Mouse (Mus musculus): Measurements from ENCODE around the gene Tuba3a.

The Tuba3a gene

DNA sequence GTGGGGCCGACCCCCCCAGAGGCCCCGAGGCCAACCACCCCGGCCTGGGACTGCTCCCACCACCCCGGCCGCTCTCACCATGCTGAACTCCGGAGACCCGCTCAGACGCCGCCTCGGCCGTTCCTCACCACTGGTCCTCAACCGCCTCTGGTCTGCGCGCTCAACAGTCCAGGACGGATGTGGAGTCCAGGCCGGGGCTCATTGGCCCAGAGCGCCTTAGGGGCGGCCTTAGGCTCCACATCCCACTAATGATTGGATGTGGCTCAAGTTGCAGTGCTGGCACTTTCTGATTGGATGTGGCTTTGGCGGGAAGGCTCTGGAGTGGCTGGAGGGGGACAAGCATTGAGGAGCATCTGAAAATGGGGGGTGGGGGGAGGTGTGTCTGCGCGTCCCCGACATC is at the start of gene Tuba3a:
Gene Tuba3a, minus strand, starts transcription at position 153 of the 400 bp plus-strand sequence.
- in situ Hi-C loops (cut with MseI, MboI) = no loop called here

- in situ Hi-C loops (cut with MseI, MboI) = loop anchor here in 1 of 2 experiments (5.0 kb wide), 1 partner anchor 33 kb away; no protein-coding TSS in a partner anchor
Measured at GRCm38 (mm10) chr6:125334356-125334755, 48.5 kb upstream of the Tuba3a start.

GRCm38 (mm10) chr6:125333112-125333899 is 47.5 kb upstream of the Tuba3a start:
- in situ Hi-C loops (cut with MseI, MboI) = loop anchor here in 1 of 2 experiments (5.0 kb wide), 1 partner anchor 34 kb away; no protein-coding TSS in a partner anchor

GRCm38 (mm10) chr6:125330626-125331326 is 44.9 kb upstream of the Tuba3a start:
- in situ Hi-C loops (cut with MseI, MboI) = loop anchor here in 1 of 2 experiments (5.0 kb wide), 1 partner anchor 37 kb away; no protein-coding TSS in a partner anchor

- in situ Hi-C loops (cut with MseI, MboI) = no loop called here
Measured at GRCm38 (mm10) chr6:125328243-125328642, 42.4 kb upstream of the Tuba3a start.

DNA sequence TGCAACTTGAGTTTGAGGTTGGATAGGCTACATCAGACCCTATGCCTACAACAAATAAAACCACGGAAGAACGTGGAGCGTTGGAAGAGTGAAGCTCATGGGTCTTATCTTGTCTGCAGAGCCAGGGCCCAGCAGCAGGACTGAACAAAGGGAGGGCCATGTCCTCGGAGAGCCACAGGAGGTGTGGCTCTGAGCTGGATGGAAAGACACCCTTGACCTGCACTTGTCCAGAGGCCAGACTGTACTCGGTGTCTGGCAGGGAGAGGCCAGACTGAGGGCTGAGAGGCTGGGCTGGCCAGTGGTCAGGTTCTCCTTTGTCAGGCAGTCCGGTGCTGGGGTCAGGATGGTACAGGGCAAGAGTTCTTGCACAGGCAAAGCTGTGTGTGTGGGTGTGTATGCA is 39.5 kb upstream of the Tuba3a start:
- in situ Hi-C loops (cut with MseI, MboI) = no loop called here

GRCm38 (mm10) chr6:125323547-125323946 is 37.7 kb upstream of the Tuba3a start:
- in situ Hi-C loops (cut with MseI, MboI) = no loop called here

GRCm38 (mm10) chr6:125322794-125323193 is 37.0 kb upstream of the Tuba3a start:
- in situ Hi-C loops (cut with MseI, MboI) = no loop called here

GRCm38 (mm10) chr6:125321114-125321855 is 35.4 kb upstream of the Tuba3a start:
- in situ Hi-C loops (cut with MseI, MboI) = no loop called here

GRCm38 (mm10) chr6:125320323-125320722 is 34.5 kb upstream of the Tuba3a start, which contains the start of gene Scnn1a:
Gene Scnn1a, plus strand, starts transcription at chr6:125320659.
- in situ Hi-C loops (cut with MseI, MboI) = no loop called here

DNA sequence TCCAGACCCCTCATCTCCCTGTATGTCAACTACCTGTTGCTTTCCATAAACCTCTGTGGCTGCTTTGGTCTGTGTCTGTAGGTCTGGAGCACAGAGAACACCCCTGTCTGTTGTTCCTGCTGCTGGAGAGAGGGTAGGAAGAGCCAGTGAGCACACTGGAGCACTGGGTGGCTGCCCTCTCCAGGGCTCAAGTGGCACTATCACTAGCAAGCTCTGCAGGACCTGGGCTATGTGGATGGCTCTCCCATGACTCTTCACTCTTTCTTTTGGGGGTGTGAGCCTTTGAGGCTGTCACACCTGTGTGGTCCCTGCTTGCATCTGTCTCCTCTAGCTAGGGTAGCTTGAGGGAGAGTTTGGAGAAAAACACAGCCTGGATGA is 34.1 kb upstream of the Tuba3a start:
- in situ Hi-C loops (cut with MseI, MboI) = no loop called here

- in situ Hi-C loops (cut with MseI, MboI) = no loop called here
Measured at GRCm38 (mm10) chr6:125318981-125319918, 33.4 kb upstream of the Tuba3a start.

DNA sequence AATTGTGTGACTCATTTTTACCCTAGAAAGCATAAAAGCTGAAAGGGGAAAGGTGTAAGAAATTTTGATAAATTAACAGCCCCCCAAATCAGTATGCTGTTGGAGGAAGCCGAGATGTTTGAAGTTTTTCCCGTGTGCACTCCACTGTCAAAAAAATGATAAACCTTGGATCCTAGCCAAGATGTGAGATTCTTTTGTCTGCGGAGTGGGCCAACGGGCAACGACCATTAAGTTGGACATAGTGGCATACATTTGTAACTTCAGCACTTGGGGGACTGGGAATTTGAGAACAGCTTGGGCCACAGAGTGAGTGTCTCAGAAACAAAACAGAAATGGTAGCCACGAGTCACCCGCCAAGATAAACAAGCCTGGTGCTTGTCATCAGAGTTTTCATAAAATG is 31.2 kb upstream of the Tuba3a start:
- in situ Hi-C loops (cut with MseI, MboI) = no loop called here

- in situ Hi-C loops (cut with MseI, MboI) = no loop called here
Measured at GRCm38 (mm10) chr6:125314746-125315145, 28.9 kb upstream of the Tuba3a start.

DNA sequence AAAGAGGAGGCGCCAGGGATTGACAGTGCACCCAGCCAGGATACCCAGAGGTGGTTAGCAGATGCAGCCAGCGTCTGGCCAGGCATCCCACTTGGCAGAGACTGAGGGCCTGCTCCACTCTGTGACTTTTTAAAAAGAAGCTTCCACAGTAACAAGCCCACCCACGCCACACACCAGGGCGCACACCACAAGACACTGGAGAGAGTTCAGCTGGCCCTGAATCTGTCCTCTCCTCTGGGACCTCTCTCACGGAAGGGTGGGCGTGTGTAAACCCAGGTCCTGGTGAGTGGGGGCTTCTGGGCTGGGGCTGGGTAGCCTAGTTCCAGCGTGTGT is 28.4 kb upstream of the Tuba3a start:
- in situ Hi-C loops (cut with MseI, MboI) = no loop called here

DNA sequence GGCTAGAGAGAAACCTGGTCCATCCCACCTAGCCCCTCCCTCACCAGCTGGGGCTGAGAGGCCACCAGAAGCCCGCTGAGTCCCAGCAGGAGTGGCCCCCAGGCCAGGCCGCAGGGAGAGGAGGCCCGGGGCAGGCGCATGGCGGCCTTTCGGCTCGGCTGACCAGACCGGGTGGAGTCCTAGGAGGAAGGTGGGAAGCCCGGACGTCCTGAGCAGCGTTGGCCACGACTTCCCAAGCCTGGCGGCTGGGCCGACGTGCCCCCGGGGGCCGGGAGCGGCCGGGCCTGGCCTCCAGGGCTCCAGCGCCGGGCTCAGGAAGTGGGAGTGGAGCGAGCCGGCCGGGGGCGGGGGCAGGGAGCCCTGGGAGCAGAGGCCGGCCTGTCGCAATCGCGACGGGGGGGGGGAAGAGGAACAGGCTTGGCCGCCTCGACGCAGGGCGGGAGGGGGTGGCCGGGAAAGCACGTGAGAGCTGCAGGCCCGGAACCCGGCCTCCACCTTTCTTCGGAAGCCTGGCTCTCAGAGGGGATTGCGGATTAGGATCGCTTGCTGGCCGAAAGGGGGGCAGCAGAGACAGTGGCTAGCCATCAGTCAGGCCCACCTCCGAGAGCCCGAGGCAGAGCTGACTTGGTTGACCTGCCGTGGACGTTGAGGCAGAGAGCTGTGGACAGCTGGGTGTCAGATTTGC is 27.8 kb upstream of the Tuba3a start, which contains the start of gene Ltbr:
Gene Ltbr, minus strand, starts transcription at position 340 of the 685 bp plus-strand sequence.
- in situ Hi-C loops (cut with MseI, MboI) = no loop called here

DNA sequence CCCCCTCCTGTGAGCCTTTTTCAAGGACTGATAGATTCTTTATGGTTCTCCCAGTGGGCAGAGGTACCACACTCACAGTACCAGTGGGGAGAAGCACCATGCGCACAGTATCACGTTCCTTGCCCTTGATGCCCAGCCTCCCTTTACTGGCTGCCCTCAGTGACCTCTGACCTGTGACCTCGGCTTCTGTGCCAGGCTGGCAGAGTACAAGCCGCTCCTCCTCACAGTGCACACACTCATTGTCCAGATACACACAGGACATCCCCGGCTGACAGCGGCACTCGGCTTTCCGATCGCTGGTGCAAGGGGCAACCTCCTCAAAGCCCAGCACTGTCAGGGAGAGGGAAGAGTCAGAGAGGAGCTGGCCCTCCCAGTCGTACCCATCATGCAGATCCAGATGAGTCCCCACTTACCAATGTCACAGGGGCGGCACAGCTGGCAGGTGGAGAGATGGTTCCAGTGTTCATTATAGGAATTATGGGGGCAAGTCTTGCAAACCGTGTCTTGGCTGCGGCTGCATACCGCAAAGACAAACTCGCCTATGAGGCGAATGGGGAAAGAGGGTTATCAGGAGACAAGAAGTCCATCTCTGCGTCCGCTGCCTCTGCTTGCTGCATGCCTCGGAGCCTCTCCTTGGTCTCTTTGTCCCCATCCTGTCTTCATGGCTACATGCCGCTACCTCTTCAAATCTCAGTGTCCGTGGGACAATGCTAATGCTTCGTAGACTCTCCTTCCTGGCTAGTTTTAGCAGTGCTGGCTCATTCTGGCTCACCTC is 26.9 kb upstream of the Tuba3a start:
- in situ Hi-C loops (cut with MseI, MboI) = no loop called here

DNA sequence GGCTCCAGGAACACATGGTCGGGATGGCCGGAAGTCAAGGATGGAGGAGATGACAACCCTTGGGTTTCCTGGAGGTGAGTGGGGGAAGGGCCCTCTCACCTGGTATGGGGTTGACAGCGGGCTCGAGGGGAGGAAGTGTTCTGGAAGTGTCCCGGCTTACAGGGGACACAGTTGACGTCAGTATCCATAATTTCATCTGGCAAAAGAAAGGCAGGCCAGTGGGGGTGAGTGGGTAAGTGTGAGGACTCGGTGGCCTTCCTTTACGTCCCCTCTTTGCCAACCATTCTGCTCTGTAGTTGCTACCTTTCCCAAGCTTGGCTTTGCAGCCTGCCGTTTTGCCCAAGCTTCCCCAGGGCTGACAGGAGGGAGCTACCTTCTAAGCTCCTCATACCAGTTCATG is 26.3 kb upstream of the Tuba3a start:
- in situ Hi-C loops (cut with MseI, MboI) = no loop called here

GRCm38 (mm10) chr6:125309406-125309805 is 23.6 kb upstream of the Tuba3a start:
- in situ Hi-C loops (cut with MseI, MboI) = no loop called here

GRCm38 (mm10) chr6:125308921-125309320 is 23.1 kb upstream of the Tuba3a start:
- in situ Hi-C loops (cut with MseI, MboI) = no loop called here
